Mouse (Mus musculus): ENCODE results near the gene Zmym6. TPM values are rescaled to one million over a fixed set of nuclear protein-coding genes. Genes with fewer than 3 reads are reported as not detected.

The Zmym6 gene
- polyA plus RNA-seq, 1 experiment from 2014 or later, result 36.6 TPM

DNA sequence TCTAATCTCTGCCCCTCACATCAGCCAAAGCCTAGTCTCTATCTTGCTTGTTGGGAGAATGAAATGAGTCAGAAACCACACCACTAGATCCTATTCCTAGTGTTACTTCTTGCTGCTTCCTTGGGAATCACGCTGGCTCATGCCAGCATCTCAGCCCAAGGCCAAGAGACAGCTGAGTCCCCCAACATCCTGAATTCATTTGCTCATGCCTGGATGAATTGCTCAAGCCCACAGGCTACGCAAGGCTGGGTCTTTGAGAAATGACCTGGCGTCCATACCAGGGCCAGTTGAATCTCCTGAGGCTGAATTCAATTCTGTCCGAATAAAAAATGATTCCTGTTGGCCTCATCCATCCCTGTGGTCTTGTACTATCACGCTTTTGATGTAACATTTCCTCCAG lies 60.4 kb downstream of the Zmym6 start:
- Histone ChIP-seq H3K4me1 (peaks cover 8% of the 10 kb centered on the region; the same call in 1 of the 2 replicates), H3K4me2 (no peak overlapping the region), H3K4me3 (replicated peaks) (no peak overlapping the region), H3K27me3 (no peaks in the 10 kb centered on the region), H3K9ac (no peak overlapping the region), H3K36me3 (replicated peaks) (no peaks in the 10 kb centered on the region), H3K9me3 (no peaks in the 10 kb centered on the region), H3K27ac (no peak overlapping the region)
- WGBS, result 86% methylated on average over 5 of the region's 5 CpGs
- no peak for ATAC-seq (ENCODE audit: low FRiP score)

- WGBS, result 39% methylated on average over 6 of the region's 6 CpGs
- H3K27me3 ChIP-seq, result no peaks in the 10 kb centered on the region
- no peaks in the 10 kb centered on the region for H3K9me3 ChIP-seq
- no peak overlapping the region for H3K4me2 ChIP-seq
- no peak for ATAC-seq (ENCODE audit: low FRiP score)
- H3K4me3 ChIP-seq (replicated peaks), result no peak overlapping the region
- no peak overlapping the region for H3K27ac ChIP-seq
- peaks cover 8% of the 10 kb centered on the region; the same call in 1 of the 2 replicates for H3K4me1 ChIP-seq
- H3K9ac ChIP-seq, result no peak overlapping the region
- H3K36me3 ChIP-seq (replicated peaks), result no peaks in the 10 kb centered on the region
These were observed 61.3 kb downstream of the Zmym6 start for GRCm38 (mm10) chr4:127138486-127138885.

- WGBS, result 86% methylated on average over 13 of the region's 13 CpGs
These were observed 72.8 kb downstream of the Zmym6 start for GRCm38 (mm10) chr4:127150031-127150430.

GRCm38 (mm10) chr4:127153345-127153744 lies 76.2 kb downstream of the Zmym6 start:
- Histone ChIP-seq H3K4me2 (no peak overlapping the region), H3K9ac (no peak overlapping the region), H3K27me3 (no peaks in the 10 kb centered on the region), H3K4me1 (no peaks in the 10 kb centered on the region), H3K9me3 (no peaks in the 10 kb centered on the region), H3K27ac (no peak overlapping the region), H3K4me3 (replicated peaks) (no peak overlapping the region), H3K36me3 (replicated peaks) (no peaks in the 10 kb centered on the region)
- no peak for ATAC-seq (ENCODE audit: low FRiP score)
- WGBS, result 54% methylated on average over 1 of the region's 1 CpGs

More at GRCm38 (mm10) chr4:127150031-127150430, 72.8 kb downstream of the Zmym6 start:
- Histone ChIP-seq H3K4me2 (no peak overlapping the region), H3K9ac (no peak overlapping the region), H3K4me1 (no peaks in the 10 kb centered on the region), H3K9me3 (no peaks in the 10 kb centered on the region), H3K4me3 (replicated peaks) (no peak overlapping the region), H3K27ac (no peak overlapping the region), H3K27me3 (no peaks in the 10 kb centered on the region), H3K36me3 (replicated peaks) (no peaks in the 10 kb centered on the region)
- ATAC-seq (ENCODE audit: low FRiP score), result no peak

DNA sequence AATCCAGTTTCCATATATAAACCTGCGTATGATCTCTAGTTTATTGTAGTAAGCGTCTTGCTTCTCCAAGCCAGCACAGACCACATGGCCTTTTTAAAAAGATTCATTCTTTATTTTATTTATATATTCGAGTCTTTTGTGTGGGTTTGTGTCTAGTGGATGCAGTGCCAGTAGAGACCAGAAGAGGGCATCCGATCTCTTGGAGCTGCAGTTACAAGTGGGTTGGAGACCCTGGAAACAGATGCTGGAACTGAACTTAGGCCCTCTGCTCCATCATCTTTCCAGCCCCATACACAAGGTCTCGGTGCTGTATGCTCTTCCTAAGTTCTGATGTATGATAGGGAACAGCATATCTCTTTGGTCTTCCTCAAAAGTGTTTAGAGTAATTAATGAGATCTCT lies 78.6 kb downstream of the Zmym6 start:
- no peaks in the 10 kb centered on the region for H3K27me3 ChIP-seq
- H3K27ac ChIP-seq, result no peak overlapping the region
- H3K9ac ChIP-seq, result no peak overlapping the region
- ATAC-seq (ENCODE audit: low FRiP score), result no peak
- H3K4me3 ChIP-seq (replicated peaks), result no peak overlapping the region
- H3K4me1 ChIP-seq, result no peaks in the 10 kb centered on the region
- no peaks in the 10 kb centered on the region for H3K36me3 ChIP-seq (replicated peaks)
- H3K4me2 ChIP-seq, result no peak overlapping the region
- H3K9me3 ChIP-seq, result no peaks in the 10 kb centered on the region
- whole genome bisulfite sequencing, result 60% methylated on average over 5 of the region's 5 CpGs

- H3K4me1 ChIP-seq, result no peaks in the 10 kb centered on the region
- H3K27ac ChIP-seq, result no peak overlapping the region
- ATAC-seq (ENCODE audit: low FRiP score), result no peak
- no peaks in the 10 kb centered on the region for H3K27me3 ChIP-seq
- no peak overlapping the region for H3K4me3 ChIP-seq (replicated peaks)
- no peaks in the 10 kb centered on the region for H3K36me3 ChIP-seq (replicated peaks)
- WGBS, result 87% methylated on average over 4 of the region's 4 CpGs
- H3K4me2 ChIP-seq, result no peak overlapping the region
- H3K9me3 ChIP-seq, result no peaks in the 10 kb centered on the region
- H3K9ac ChIP-seq, result no peak overlapping the region
These were observed 80.6 kb downstream of the Zmym6 start for GRCm38 (mm10) chr4:127157746-127158145.

GRCm38 (mm10) chr4:127163926-127164325 lies 86.7 kb downstream of the Zmym6 start:
- Histone ChIP-seq H3K4me2 (no peak overlapping the region), H3K9ac (no peak overlapping the region), H3K36me3 (replicated peaks) (no peaks in the 10 kb centered on the region), H3K9me3 (no peaks in the 10 kb centered on the region), H3K27me3 (peaks cover 29% of the 10 kb centered on the region), H3K4me1 (peaks cover 8% of the 10 kb centered on the region), H3K27ac (no peak overlapping the region), H3K4me3 (replicated peaks) (no peak overlapping the region)
- no peak for ATAC-seq (ENCODE audit: low FRiP score)
- WGBS, result 68% methylated on average over 8 of the region's 8 CpGs

GRCm38 (mm10) chr4:127167096-127167495 lies 89.9 kb downstream of the Zmym6 start:
- Histone ChIP-seq H3K4me1 (peaks cover 32% of the 10 kb centered on the region), H3K4me3 (replicated peaks) (no peak overlapping the region), H3K27ac (no peak overlapping the region), H3K9me3 (no peaks in the 10 kb centered on the region), H3K9ac (no peak overlapping the region), H3K27me3 (peaks cover 53% of the 10 kb centered on the region), H3K4me2 (no peak overlapping the region), H3K36me3 (replicated peaks) (no peaks in the 10 kb centered on the region)
- ATAC-seq (ENCODE audit: low FRiP score), result no peak
- 72% methylated on average over 5 of the region's 5 CpGs for WGBS

DNA sequence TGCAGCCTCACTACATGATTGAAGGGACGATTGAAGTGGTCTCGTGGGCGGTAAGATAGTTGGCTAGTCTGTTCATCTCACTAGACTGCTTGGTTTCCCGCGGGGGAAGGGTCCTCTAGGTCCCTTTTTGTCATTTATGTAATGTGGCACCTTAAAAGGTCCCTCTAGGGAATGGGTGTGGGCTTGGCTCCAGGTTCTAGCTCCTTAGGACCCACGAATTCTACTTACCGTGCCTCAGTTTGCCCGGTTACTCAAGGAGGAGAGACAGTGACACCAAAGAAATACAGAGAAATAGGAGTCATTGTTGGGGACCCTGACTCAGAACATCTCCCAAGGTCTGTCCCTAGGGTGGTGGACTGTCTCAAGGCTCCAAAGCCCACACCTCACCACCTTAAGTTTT lies 90.5 kb downstream of the Zmym6 start:
- peaks cover 38% of the 10 kb centered on the region for H3K4me1 ChIP-seq
- peak overlapping the region; percentile 75 for H3K4me3 ChIP-seq (replicated peaks)
- 20% methylated on average over 8 of the region's 8 CpGs for WGBS
- peaks cover 59% of the 10 kb centered on the region for H3K27me3 ChIP-seq
- H3K36me3 ChIP-seq (replicated peaks), result no peaks in the 10 kb centered on the region
- no peak overlapping the region for H3K9ac ChIP-seq
- peak overlapping the region; percentile 98 for H3K4me2 ChIP-seq
- no peaks in the 10 kb centered on the region for H3K9me3 ChIP-seq
- no peak overlapping the region for H3K27ac ChIP-seq
- ATAC-seq (ENCODE audit: low FRiP score), result no peak

GRCm38 (mm10) chr4:127168211-127168913 lies 91.2 kb downstream of the Zmym6 start:
- H3K27me3 ChIP-seq, result peaks cover 65% of the 10 kb centered on the region

DNA sequence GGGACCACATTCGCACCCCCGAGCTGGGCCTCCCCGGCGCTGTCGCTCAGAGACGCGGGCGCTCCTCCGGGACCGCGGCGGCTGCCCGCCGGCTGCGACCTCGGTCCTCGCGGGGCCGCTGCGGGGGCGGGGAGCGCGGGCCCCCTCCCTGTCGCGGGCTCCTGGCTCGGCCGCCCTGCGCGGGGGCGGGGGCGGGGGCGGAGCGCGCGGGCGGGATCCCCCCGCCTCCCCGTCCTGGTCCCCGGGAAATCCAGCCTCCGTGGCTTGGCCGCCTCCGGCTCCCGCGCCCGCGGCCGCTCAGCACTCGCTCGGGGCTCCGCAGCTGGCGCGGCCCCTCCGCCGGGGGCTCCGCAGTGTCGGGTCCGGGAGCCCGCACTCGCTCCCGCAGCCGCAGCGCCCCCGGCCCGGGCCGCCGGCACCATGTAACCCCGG lies 91.7 kb downstream of the Zmym6 start, which contains the start of gene Dlgap3:
Gene Dlgap3, plus strand, starts transcription at position 291 of the 432 bp plus-strand sequence.
- H3K4me1 ChIP-seq, result peaks cover 46% of the 10 kb centered on the region
- peak; percentile 72 for ATAC-seq (ENCODE audit: low FRiP score)
- H3K36me3 ChIP-seq (replicated peaks), result no peaks in the 10 kb centered on the region
- H3K27ac ChIP-seq, result peak within 1 kb of the TSS; percentile 59
- under 1% methylated on average over 50 of the region's 67 CpGs for WGBS
- peaks cover 71% of the 10 kb centered on the region for H3K27me3 ChIP-seq
- H3K9ac ChIP-seq, result peak within 1 kb of the TSS; percentile 81
- H3K4me3 ChIP-seq (replicated peaks), result peak within 1 kb of the TSS; percentile 75
- H3K9me3 ChIP-seq, result no peaks in the 10 kb centered on the region
- peak within 1 kb of the TSS; percentile 98 for H3K4me2 ChIP-seq

More at GRCm38 (mm10) chr4:127168211-127168913, 91.2 kb downstream of the Zmym6 start:
- under 1% methylated on average over 39 of the region's 39 CpGs for whole genome bisulfite sequencing
- H3K4me1 ChIP-seq, result peaks cover 44% of the 10 kb centered on the region
- H3K36me3 ChIP-seq (replicated peaks), result no peaks in the 10 kb centered on the region
- peak; percentile 79 for ATAC-seq (ENCODE audit: low FRiP score)
- peak overlapping the region; percentile 98 for H3K4me2 ChIP-seq
- peak overlapping the region; percentile 75 for H3K4me3 ChIP-seq (replicated peaks)
- H3K27ac ChIP-seq, result peak overlapping the region; percentile 59
- no peaks in the 10 kb centered on the region for H3K9me3 ChIP-seq
- H3K9ac ChIP-seq, result peak overlapping the region; percentile 81

DNA sequence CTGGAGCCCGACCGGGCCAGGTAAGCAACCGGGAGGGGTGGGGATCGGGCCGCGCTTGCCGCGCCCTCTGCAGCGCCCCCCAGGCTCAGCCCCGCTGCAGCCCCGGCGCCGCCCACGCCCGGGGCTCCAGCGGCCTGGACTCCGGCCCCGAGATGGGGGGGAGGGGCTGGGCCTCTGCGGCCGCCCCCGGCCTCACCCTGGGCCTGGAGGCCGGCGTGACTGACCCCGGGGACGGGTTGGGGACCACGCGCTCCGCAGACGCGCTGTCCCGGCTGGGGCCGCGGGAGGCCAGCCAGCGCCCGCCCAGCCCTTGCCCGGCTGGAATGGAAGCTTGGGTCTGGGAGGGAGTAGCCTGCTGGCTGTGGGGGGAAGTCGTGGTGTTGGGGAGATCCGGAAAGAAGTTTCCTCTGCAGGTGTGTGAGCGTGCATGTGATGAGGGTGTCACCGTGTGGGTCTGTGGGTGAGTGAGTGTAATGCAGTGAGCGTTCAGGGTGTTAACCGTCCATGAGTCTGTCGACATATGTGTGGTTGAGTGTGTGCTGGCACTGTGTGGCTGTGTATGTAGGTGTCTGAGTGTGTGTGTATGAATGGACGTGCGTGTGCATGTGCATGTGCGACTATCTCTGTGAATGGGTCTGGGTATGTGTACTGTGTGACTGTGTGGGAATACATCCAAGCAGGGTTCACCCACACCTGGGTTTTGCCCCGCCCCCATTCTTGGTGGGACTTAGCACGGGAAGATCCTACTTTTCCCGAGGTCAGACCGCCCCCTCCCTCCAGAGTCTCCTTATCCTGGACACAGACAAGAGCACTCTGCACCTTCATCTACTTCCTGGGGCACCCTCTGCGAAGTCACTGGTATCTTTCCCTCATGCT lies 92.4 kb downstream of the Zmym6 start:
- Histone ChIP-seq H3K4me2 (peak overlapping the region; percentile 98), H3K27me3 (peaks cover 73% of the 10 kb centered on the region), H3K9ac (peak overlapping the region; percentile 81), H3K36me3 (replicated peaks) (no peaks in the 10 kb centered on the region), H3K4me3 (replicated peaks) (peak overlapping the region; percentile 75), H3K4me1 (peaks cover 46% of the 10 kb centered on the region), H3K27ac (peak overlapping the region; percentile 59), H3K9me3 (no peaks in the 10 kb centered on the region)
- WGBS, result 2% methylated on average over 47 of the region's 51 CpGs
- peak; percentile 53 for ATAC-seq (ENCODE audit: low FRiP score)
